Mouse (Mus musculus) G1E (cell line): ENCODE data around the gene Agap1.

ENCODE experiments used
- CTCF ChIP-seq: IDR thresholded peaks from 2 replicates; pipeline ENCODE4 v1.5.1; 2012; ENCODE audit warnings: low read depth, low read length, inconsistent platforms, mixed read lengths
- GATA2 ChIP-seq: IDR thresholded peaks from 2 replicates; pipeline ENCODE4 v1.6.1; 2012; ENCODE audit warnings: low read depth, low read length, inconsistent platforms, borderline replicate concordance
- POLR2AphosphoS5 ChIP-seq: IDR thresholded peaks from 2 replicates; pipeline ENCODE4 v1.6.1; 2012; ENCODE audit warnings: low read depth, low read length, inconsistent platforms; ENCODE audit not compliant: insufficient replicate concordance

GRCm38 (mm10) chr1:89929181-89929580 is 474.6 kb downstream of the Agap1 start:
- TF ChIP-seq CTCF (no peak), GATA2 (no peak), POLR2AphosphoS5 (no peak)
